Mouse (Mus musculus) MEL (cell line): ENCODE results near the gene Rgs6.

ENCODE experiments used
- CHD2 ChIP-seq: IDR thresholded peaks from 2 replicates; pipeline ENCODE4 v1.6.1; 2011; ENCODE audit warnings: low read length, improper control_type of control experiment
- CTCF ChIP-seq, 3 experiments: IDR thresholded peaks in 2 of 3; conservative IDR thresholded peaks in 1 of 3; 2 replicates each; pipeline ENCODE4 v1.5.1; 2011 to 2012; ENCODE audit warnings: low read length in 3 of 3, low read depth in 2 of 3, mild to moderate bottlenecking in 2 of 3, improper control_type of control experiment in 1 of 3, inconsistent platforms in 1 of 3, mixed read lengths in 1 of 3, moderate library complexity in 1 of 3; ENCODE audit not compliant: control insufficient read depth in 1 of 3, insufficient read depth in 1 of 3, poor library complexity in 1 of 3, severe bottlenecking in 1 of 3
- GATA1 ChIP-seq: IDR thresholded peaks from 2 replicates; pipeline ENCODE4 v1.6.1; 2011; ENCODE audit warnings: low read depth, low read length, improper control_type of control experiment
- MAFK ChIP-seq: IDR thresholded peaks from 2 replicates; pipeline ENCODE4 v1.6.1; 2011; ENCODE audit warnings: low read depth, mild to moderate bottlenecking, low read length, improper control_type of control experiment, borderline replicate concordance
- NELFE ChIP-seq: IDR thresholded peaks from 2 replicates; pipeline ENCODE4 v1.6.1; 2011; ENCODE audit warnings: low read depth, low read length, improper control_type of control experiment
- TCF12 ChIP-seq: IDR thresholded peaks from 2 replicates; pipeline ENCODE4 v1.6.1; 2014; ENCODE audit warnings: low read depth, mild to moderate bottlenecking, inconsistent platforms, low read length, improper control_type of control experiment, moderate library complexity
- ZC3H11A ChIP-seq: IDR thresholded peaks from 2 replicates; pipeline ENCODE4 v1.6.1; 2012; ENCODE audit warnings: low read depth, mild to moderate bottlenecking, inconsistent platforms, low read length, improper control_type of control experiment

DNA sequence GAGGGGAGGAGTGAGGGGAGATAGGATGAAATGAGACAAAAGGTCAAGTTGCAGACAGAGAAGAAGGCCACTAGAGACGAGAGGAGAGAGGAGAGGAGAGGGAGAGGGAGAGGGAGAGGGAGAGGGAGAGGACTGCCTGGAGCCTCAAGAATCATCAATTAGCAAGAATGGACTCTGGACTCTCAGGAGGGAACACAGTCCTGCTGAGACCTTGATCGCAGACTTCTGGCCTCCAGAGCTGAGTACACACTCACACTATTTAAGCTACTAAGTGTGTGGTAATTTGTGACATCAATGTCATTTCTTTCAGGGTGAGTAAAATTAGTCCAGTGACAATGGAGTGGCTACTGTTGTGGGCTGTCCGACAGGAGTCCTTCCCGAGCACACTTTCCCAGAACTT lies 495.3 kb downstream of the Rgs6 start:
- TF ChIP-seq GATA1: no peak
- no peak for TF ChIP-seq CTCF (IDR thresholded peaks at IDR 0.05 in 2 of 3, conservative IDR thresholded peaks at IDR 0.05 in 1 of 3; ENCODE audit: control insufficient read depth in 1 of 3, insufficient read depth in 1 of 3, low read depth in 2 of 3, low read length in 3 of 3, poor library complexity in 1 of 3, severe bottlenecking in 1 of 3)
- no peak for TF ChIP-seq MAFK
- TF ChIP-seq NELFE: no peak
- no peak for TF ChIP-seq TCF12
- no peak for TF ChIP-seq ZC3H11A
- TF ChIP-seq CHD2: no peak
